Mouse (Mus musculus): ENCODE data around the gene Hnrnpul1. TPM values are rescaled to one million over a fixed set of nuclear protein-coding genes. Genes with fewer than 3 reads are reported as not detected.

The Hnrnpul1 gene
- polyA plus RNA-seq, 1 experiment from 2014 or later: 33.9 TPM

- WGBS: 56% methylated on average over 8 of the region's 8 CpGs
- no peaks in the 10 kb centered on the region for H3K9me3 ChIP-seq (ENCODE audit: control insufficient read depth, low read length)
- no peak overlapping the region for H3K27ac ChIP-seq (ENCODE audit: low read length)
- ATAC-seq: peak; percentile 8; the same call in 1 of the 2 replicates
- no peak overlapping the region for H3K4me3 ChIP-seq (ENCODE audit: low read length)
- H3K36me3 ChIP-seq (ENCODE audit: control insufficient read depth, insufficient read depth, low read length): no peaks in the 10 kb centered on the region
- no peak overlapping the region for H3K9ac ChIP-seq (ENCODE audit: low read depth, low read length)
- H3K27me3 ChIP-seq (replicated peaks; ENCODE audit: control insufficient read depth, insufficient read depth, low read length): no peaks in the 10 kb centered on the region
- H3K4me1 ChIP-seq (ENCODE audit: control insufficient read depth, insufficient read depth, low read length): peaks cover 31% of the 10 kb centered on the region
- H3K4me2 ChIP-seq (ENCODE audit: low read depth, low read length): no peak overlapping the region
Observed at GRCm38 (mm10) chr7:25790615-25791014, 36.1 kb upstream of the Hnrnpul1 start.

DNA sequence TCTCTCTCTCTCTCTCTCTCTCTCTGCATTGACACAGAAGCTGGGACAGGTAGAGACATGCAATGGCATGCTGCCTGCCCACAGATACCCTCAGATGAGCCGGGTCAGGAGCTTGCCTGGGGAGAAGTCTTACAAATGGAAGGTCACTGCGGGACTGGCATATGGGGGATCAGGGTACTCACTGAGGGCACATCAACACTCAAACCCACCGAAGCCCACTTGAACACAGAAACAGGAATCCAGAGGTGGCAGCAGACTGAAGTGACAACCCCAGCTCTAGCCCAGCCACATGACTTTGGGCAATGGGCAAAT, 34.5 kb upstream of the Hnrnpul1 start:
- peak overlapping the region; percentile 68 for H3K4me2 ChIP-seq (ENCODE audit: low read depth, low read length)
- H3K27me3 ChIP-seq (replicated peaks; ENCODE audit: control insufficient read depth, insufficient read depth, low read length): no peaks in the 10 kb centered on the region
- peaks cover 32% of the 10 kb centered on the region for H3K4me1 ChIP-seq (ENCODE audit: control insufficient read depth, insufficient read depth, low read length)
- ATAC-seq: no peak; the same call in 1 of the 2 replicates
- H3K27ac ChIP-seq (ENCODE audit: low read length): peak overlapping the region; percentile 81; the same call in 1 of the 2 replicates
- peak overlapping the region; percentile 70 for H3K9ac ChIP-seq (ENCODE audit: low read depth, low read length)
- H3K36me3 ChIP-seq (ENCODE audit: control insufficient read depth, insufficient read depth, low read length): no peaks in the 10 kb centered on the region
- no peaks in the 10 kb centered on the region for H3K9me3 ChIP-seq (ENCODE audit: control insufficient read depth, low read length)
- peak overlapping the region; percentile 69 for H3K4me3 ChIP-seq (ENCODE audit: low read length)
- 26% methylated on average over 3 of the region's 3 CpGs for WGBS

DNA sequence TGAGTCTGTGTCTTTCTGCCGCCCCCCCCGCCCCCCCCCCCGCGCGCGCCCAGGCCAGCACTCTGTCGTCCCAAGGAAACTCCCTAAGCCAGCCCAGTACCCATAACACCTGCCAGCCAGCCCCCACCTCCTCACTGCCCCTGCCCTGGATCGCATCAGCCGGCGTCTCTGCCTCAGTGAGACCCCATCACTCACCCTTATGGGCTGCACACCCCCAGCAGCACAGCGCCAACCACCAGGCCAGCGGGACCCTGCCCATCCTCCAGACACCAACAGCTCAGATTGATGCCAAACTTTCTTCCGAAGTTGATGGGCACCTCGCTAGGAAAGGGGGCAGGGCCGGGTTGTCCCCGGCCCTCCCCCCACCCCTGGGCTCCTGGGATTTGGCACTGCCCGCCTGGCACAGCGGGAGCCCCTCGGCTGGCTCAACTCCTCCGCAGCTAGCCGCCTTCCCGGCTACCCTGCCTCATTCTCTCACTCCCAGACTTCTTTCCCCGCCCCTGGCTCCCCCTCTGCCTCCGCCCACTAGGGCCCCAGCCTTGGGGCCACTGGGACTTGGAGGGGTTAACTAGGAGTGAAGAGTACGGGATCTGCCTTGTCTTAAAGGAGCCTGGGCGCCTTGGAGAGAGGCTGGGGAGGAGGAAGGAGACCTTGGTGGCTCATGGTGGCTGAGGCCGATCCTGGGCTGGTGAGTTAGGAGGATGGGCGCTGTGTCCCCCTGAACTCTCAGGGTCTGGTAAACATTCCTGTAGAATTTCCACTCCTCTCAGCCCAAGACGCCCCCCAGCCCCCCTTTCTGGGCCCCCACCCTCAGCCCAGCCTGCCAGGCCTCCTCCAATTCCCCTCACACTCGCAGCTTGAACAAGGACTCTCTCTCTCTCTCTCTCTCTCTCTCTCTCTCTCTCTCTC, 33.9 kb upstream of the Hnrnpul1 start, which contains the start of gene Axl:
Gene Axl (minus strand): TSS at position 486 of the 909 bp plus-strand sequence.
- H3K9ac ChIP-seq (ENCODE audit: low read depth, low read length): peak within 1 kb of the TSS; percentile 70
- no peaks in the 10 kb centered on the region for H3K27me3 ChIP-seq (replicated peaks; ENCODE audit: control insufficient read depth, insufficient read depth, low read length)
- H3K36me3 ChIP-seq (ENCODE audit: control insufficient read depth, insufficient read depth, low read length): no peaks in the 10 kb centered on the region
- under 1% methylated on average over 28 of the region's 30 CpGs for WGBS
- H3K4me2 ChIP-seq (ENCODE audit: low read depth, low read length): peak within 1 kb of the TSS; percentile 68
- H3K4me1 ChIP-seq (ENCODE audit: control insufficient read depth, insufficient read depth, low read length): peaks cover 32% of the 10 kb centered on the region
- H3K9me3 ChIP-seq (ENCODE audit: control insufficient read depth, low read length): no peaks in the 10 kb centered on the region
- ATAC-seq: peak; percentile 93
- peak within 1 kb of the TSS; percentile 69 for H3K4me3 ChIP-seq (ENCODE audit: low read length)
- H3K27ac ChIP-seq (ENCODE audit: low read length): peak within 1 kb of the TSS; percentile 81

DNA sequence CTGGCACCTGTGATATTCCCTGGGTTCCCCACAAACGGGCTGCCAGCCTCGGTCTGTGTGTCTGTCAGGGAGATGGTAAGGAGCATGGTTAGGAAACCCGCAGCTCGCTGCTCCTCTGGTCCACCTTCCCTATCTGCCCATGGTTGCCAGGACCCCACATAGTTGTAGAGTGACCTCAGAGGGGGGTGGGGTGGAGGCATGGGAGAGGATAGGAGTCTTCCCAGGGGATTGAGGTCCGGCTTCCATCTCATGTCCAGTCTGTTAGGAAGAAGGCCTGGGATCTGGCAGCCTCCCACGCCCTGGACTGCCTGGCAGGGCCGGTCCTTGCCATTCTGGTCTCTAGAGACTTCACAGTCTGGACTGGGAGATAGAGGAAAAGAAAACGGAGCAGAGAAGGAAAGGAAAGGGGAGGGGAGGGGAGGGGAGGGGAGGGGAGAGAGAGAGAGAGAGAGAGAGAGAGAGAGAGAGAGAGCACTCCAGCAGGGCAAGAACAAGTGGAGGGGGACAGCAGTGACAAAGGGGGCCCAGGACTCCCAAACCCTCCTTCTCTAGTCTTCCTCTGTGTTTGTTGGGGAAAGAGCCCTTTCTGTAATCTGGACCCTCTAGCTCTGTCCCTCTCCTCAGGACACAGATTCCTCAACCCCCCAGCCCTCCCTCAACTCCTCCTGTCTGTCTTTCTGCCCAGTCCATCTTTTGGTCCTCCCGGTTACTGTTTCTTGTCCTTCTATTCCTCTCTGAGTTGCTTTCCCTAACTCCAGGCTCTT, 33.1 kb upstream of the Hnrnpul1 start:
- 0 out of 2 replicates have a peak, but pooled peaks have one; percentile 0 for ATAC-seq
- H3K36me3 ChIP-seq (ENCODE audit: control insufficient read depth, insufficient read depth, low read length): no peaks in the 10 kb centered on the region
- peak overlapping the region; percentile 68 for H3K4me2 ChIP-seq (ENCODE audit: low read depth, low read length)
- peak overlapping the region; percentile 69 for H3K4me3 ChIP-seq (ENCODE audit: low read length)
- H3K27ac ChIP-seq (ENCODE audit: low read length): no peak overlapping the region
- peaks cover 34% of the 10 kb centered on the region for H3K4me1 ChIP-seq (ENCODE audit: control insufficient read depth, insufficient read depth, low read length)
- no peaks in the 10 kb centered on the region for H3K27me3 ChIP-seq (replicated peaks; ENCODE audit: control insufficient read depth, insufficient read depth, low read length)
- 26% methylated on average over 9 of the region's 9 CpGs for WGBS
- H3K9me3 ChIP-seq (ENCODE audit: control insufficient read depth, low read length): no peaks in the 10 kb centered on the region
- H3K9ac ChIP-seq (ENCODE audit: low read depth, low read length): peak overlapping the region; percentile 70

DNA sequence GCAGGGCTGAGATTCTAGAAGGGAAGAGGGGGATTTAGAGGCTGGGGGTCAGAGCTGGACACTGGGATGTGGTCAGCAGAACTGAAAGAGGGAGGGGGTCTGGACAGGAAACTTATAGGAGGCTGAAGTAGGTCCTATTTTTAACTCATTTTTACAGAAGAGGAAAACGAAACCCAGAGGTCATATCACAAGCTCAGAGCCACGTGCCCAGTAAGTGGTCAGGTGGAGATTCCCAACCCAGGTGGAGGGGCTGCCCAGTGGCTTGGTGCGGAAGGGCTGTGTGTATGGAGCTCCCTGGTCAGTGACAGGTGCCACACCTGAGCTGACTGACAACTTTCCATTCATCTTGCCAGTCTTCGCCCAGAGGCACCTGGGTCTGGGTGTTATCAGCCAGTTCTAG, 32.4 kb upstream of the Hnrnpul1 start:
- H3K9ac ChIP-seq (ENCODE audit: low read depth, low read length): peak overlapping the region; percentile 70
- 61% methylated on average over 4 of the region's 4 CpGs for WGBS

DNA sequence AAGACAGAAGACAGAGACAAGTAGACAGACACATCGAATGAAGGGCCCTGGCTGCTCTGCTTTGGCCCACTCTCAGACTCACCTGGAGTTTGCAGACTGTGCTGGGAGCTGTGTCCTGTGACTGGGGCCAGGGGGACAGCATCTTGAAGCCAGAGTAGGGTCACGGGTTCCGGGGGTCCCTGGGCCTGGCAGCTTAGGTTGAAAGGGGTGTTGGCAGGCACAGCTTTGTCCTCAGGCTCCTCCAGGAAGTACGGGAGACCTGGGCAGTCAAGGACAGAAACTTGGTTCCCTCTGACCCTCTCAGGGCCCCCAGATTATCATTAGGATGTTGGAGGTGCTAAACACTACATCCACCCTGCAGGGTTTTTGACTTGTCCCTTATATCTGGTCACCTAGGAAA, 31.2 kb upstream of the Hnrnpul1 start:
- Histone ChIP-seq H3K4me3 (ENCODE audit: low read length) (no peak overlapping the region), H3K4me2 (ENCODE audit: low read depth, low read length) (no peak overlapping the region), H3K4me1 (ENCODE audit: control insufficient read depth, insufficient read depth, low read length) (peaks cover 51% of the 10 kb centered on the region), H3K36me3 (ENCODE audit: control insufficient read depth, insufficient read depth, low read length) (no peaks in the 10 kb centered on the region), H3K27ac (ENCODE audit: low read length) (peak overlapping the region; percentile 14; the same call in 1 of the 2 replicates), H3K9ac (ENCODE audit: low read depth, low read length) (peak overlapping the region; percentile 33; the same call in 1 of the 2 replicates), H3K27me3 (replicated peaks; ENCODE audit: control insufficient read depth, insufficient read depth, low read length) (no peaks in the 10 kb centered on the region), H3K9me3 (ENCODE audit: control insufficient read depth, low read length) (no peaks in the 10 kb centered on the region)
- no peak for ATAC-seq
- WGBS: 70% methylated on average over 4 of the region's 4 CpGs

More for the DNA sequence above, 32.4 kb upstream of the Hnrnpul1 start:
- Histone ChIP-seq H3K27ac (ENCODE audit: low read length) (no peak overlapping the region), H3K4me3 (ENCODE audit: low read length) (peak overlapping the region; percentile 69; the same call in 1 of the 2 replicates), H3K27me3 (replicated peaks; ENCODE audit: control insufficient read depth, insufficient read depth, low read length) (no peaks in the 10 kb centered on the region), H3K4me1 (ENCODE audit: control insufficient read depth, insufficient read depth, low read length) (peaks cover 38% of the 10 kb centered on the region), H3K9me3 (ENCODE audit: control insufficient read depth, low read length) (no peaks in the 10 kb centered on the region), H3K36me3 (ENCODE audit: control insufficient read depth, insufficient read depth, low read length) (no peaks in the 10 kb centered on the region), H3K4me2 (ENCODE audit: low read depth, low read length) (peak overlapping the region; percentile 68)
- no peak for ATAC-seq

GRCm38 (mm10) chr7:25784808-25785207, 30.3 kb upstream of the Hnrnpul1 start:
- 54% methylated on average over 1 of the region's 1 CpGs for WGBS
- Histone ChIP-seq H3K36me3 (ENCODE audit: control insufficient read depth, insufficient read depth, low read length) (no peaks in the 10 kb centered on the region), H3K4me2 (ENCODE audit: low read depth, low read length) (no peak overlapping the region), H3K9ac (ENCODE audit: low read depth, low read length) (no peak overlapping the region), H3K27ac (ENCODE audit: low read length) (no peak overlapping the region), H3K9me3 (ENCODE audit: control insufficient read depth, low read length) (no peaks in the 10 kb centered on the region), H3K27me3 (replicated peaks; ENCODE audit: control insufficient read depth, insufficient read depth, low read length) (no peaks in the 10 kb centered on the region), H3K4me3 (ENCODE audit: low read length) (no peak overlapping the region), H3K4me1 (ENCODE audit: control insufficient read depth, insufficient read depth, low read length) (peaks cover 45% of the 10 kb centered on the region)
- no peak for ATAC-seq

GRCm38 (mm10) chr7:25783746-25784145, 29.2 kb upstream of the Hnrnpul1 start:
- WGBS: 65% methylated on average over 8 of the region's 8 CpGs
- Histone ChIP-seq H3K4me2 (ENCODE audit: low read depth, low read length) (no peak overlapping the region), H3K4me3 (ENCODE audit: low read length) (no peak overlapping the region), H3K36me3 (ENCODE audit: control insufficient read depth, insufficient read depth, low read length) (no peaks in the 10 kb centered on the region), H3K27ac (ENCODE audit: low read length) (no peak overlapping the region), H3K4me1 (ENCODE audit: control insufficient read depth, insufficient read depth, low read length) (peaks cover 37% of the 10 kb centered on the region), H3K9me3 (ENCODE audit: control insufficient read depth, low read length) (no peaks in the 10 kb centered on the region), H3K9ac (ENCODE audit: low read depth, low read length) (no peak overlapping the region), H3K27me3 (replicated peaks; ENCODE audit: control insufficient read depth, insufficient read depth, low read length) (no peaks in the 10 kb centered on the region)
- ATAC-seq: no peak

- Histone ChIP-seq H3K4me3 (ENCODE audit: low read length) (no peak overlapping the region; the same call in 1 of the 2 replicates), H3K36me3 (ENCODE audit: control insufficient read depth, insufficient read depth, low read length) (no peaks in the 10 kb centered on the region; the same call in none of the 2 replicates), H3K4me1 (ENCODE audit: control insufficient read depth, insufficient read depth, low read length) (peaks cover 35% of the 10 kb centered on the region), H3K4me2 (ENCODE audit: low read depth, low read length) (no peak overlapping the region), H3K9ac (ENCODE audit: low read depth, low read length) (no peak overlapping the region), H3K27me3 (replicated peaks; ENCODE audit: control insufficient read depth, insufficient read depth, low read length) (no peaks in the 10 kb centered on the region), H3K27ac (ENCODE audit: low read length) (peak overlapping the region; percentile 57), H3K9me3 (ENCODE audit: control insufficient read depth, low read length) (no peaks in the 10 kb centered on the region)
- ATAC-seq: no peak
- WGBS: 61% methylated on average over 6 of the region's 6 CpGs
Observed at GRCm38 (mm10) chr7:25782744-25783143, 28.2 kb upstream of the Hnrnpul1 start.
